Mouse (Mus musculus) testis, adult 2 months (tissue): ENCODE data around the gene Mmel1. TPM values are rescaled to one million over a fixed set of nuclear protein-coding genes. Genes with fewer than 3 reads are reported as not detected.

ENCODE experiments used
- H3K27ac ChIP-seq: fragments of 200-500 bp; 2 replicates; pipeline ENCODE4 v1.5.1; 2012; ENCODE audit warnings: low read depth, low read length; ENCODE audit not compliant: control insufficient read depth, insufficient read depth
- H3K27me3 ChIP-seq: fragments of 200-500 bp; 2 replicates; pipeline ENCODE4 v1.6.1; 2012; ENCODE audit warnings: mild to moderate bottlenecking, low read length, moderate library complexity; ENCODE audit not compliant: control insufficient read depth, insufficient read depth
- H3K36me3 ChIP-seq: fragments of 200-500 bp; 2 replicates; pipeline ENCODE4 v1.6.1; 2012; ENCODE audit warnings: mild to moderate bottlenecking, low read length; ENCODE audit not compliant: control insufficient read depth, insufficient read depth
- H3K4me1 ChIP-seq: fragments of 200-500 bp; 2 replicates; pipeline ENCODE4 v1.6.1; 2012; ENCODE audit warnings: low read length; ENCODE audit not compliant: control insufficient read depth, insufficient read depth
- H3K4me3 ChIP-seq: fragments of 200-500 bp; 2 replicates; pipeline ENCODE4 v1.5.1; 2012; ENCODE audit warnings: low read depth, mild to moderate bottlenecking, low read length, moderate library complexity, mixed read lengths; ENCODE audit not compliant: control insufficient read depth
- CTCF ChIP-seq: fragments of 200-500 bp; IDR thresholded peaks from 2 replicates; pipeline ENCODE4 v1.5.1; 2012; ENCODE audit warnings: low read depth, mild to moderate bottlenecking, inconsistent platforms, low read length, moderate library complexity; ENCODE audit not compliant: control insufficient read depth, insufficient read depth, insufficient replicate concordance
- POLR2A ChIP-seq: fragments of 200-500 bp; IDR thresholded peaks from 2 replicates; pipeline ENCODE4 v1.6.1; 2012; ENCODE audit warnings: low read depth, mild to moderate bottlenecking, inconsistent platforms, low read length, moderate library complexity; ENCODE audit not compliant: control insufficient read depth
- polyA plus RNA-seq: library from polyadenylated mRNA; depleted of rRNA; stranded (reverse); fragments of >200 nt; gene quantifications from 2 replicates; pipeline ENCODE4 v1.2.3, GENCODE M21; 2012; rRNA removed

The Mmel1 gene
- 111 and 124 TPM in 2 replicates for polyA plus RNA-seq

DNA sequence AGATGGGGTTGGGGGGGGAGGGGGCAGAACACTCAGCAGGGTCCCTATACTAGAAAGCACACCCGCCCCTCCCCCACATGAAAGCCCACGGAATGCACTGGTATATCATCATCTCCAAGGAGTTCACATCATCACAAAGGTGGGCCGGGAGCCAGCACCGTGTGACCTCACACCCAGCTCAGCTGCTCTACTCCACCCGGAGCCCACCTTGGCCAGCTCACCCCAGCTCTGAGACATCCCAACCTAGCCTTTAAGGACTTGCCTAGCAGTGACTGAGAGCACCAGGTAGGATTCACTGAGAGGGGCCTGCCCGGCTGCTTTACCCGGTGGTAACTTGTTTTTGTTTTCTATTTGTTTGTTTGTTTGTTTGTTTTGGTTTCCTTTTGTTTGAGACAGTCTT, at the start of gene Mmel1:
Gene Mmel1, plus strand, starts transcription at position 146 of the 400 bp plus-strand sequence.
- Histone ChIP-seq H3K4me1 (peaks cover 13% of the 10 kb centered on the region), H3K27ac (peak within 1 kb of the TSS; percentile 5), H3K4me3 (peak within 1 kb of the TSS; percentile 88), H3K36me3 (no peaks in the 10 kb centered on the region), H3K27me3 (no peaks in the 10 kb centered on the region)
- TF ChIP-seq POLR2A (peak; percentile 67; the same call in 1 of the 2 replicates), CTCF (no peak)

GRCm38 (mm10) chr4:154825662-154826061, 43.7 kb upstream of the Mmel1 start:
- TF ChIP-seq CTCF (peak; percentile 89), POLR2A (no peak)
- Histone ChIP-seq H3K4me3 (no peak overlapping the region), H3K27me3 (no peaks in the 10 kb centered on the region), H3K27ac (no peak overlapping the region), H3K4me1 (no peaks in the 10 kb centered on the region), H3K36me3 (no peaks in the 10 kb centered on the region)

- no peak for TF ChIP-seq CTCF
- no peak for TF ChIP-seq POLR2A
- Histone ChIP-seq H3K36me3 (no peaks in the 10 kb centered on the region), H3K4me3 (no peak overlapping the region), H3K27ac (no peak overlapping the region), H3K4me1 (no peaks in the 10 kb centered on the region), H3K27me3 (no peaks in the 10 kb centered on the region)
Measured at GRCm38 (mm10) chr4:154826224-154826623, 43.2 kb upstream of the Mmel1 start.

DNA sequence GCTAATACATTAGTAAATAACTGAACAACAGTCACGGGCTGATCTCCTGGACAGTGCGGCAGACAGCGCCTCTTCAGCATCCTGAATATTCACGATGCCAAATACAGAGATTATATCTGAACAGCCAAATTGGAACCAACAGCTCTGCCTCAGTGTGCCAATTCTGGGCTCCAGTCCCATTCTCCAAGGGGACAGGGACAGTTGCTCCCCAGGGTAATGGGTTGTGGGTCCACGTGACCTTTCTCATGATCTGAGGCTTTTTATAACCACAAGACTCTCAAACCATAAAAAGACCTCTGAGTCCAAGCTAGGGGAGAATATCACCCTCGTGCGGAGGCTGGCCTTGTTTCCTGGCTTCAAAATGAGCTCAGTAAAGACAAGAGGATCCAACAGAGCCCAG, 42.2 kb upstream of the Mmel1 start:
- Histone ChIP-seq H3K27me3 (no peaks in the 10 kb centered on the region), H3K4me1 (no peaks in the 10 kb centered on the region), H3K27ac (no peak overlapping the region), H3K36me3 (no peaks in the 10 kb centered on the region), H3K4me3 (no peak overlapping the region)
- TF ChIP-seq POLR2A = no peak
- TF ChIP-seq CTCF = no peak

- H3K27ac ChIP-seq = no peak overlapping the region
- TF ChIP-seq POLR2A = no peak
- TF ChIP-seq CTCF = no peak
- H3K27me3 ChIP-seq = no peaks in the 10 kb centered on the region
- H3K4me1 ChIP-seq = no peaks in the 10 kb centered on the region
- no peaks in the 10 kb centered on the region for H3K36me3 ChIP-seq
- H3K4me3 ChIP-seq = no peak overlapping the region
Measured at GRCm38 (mm10) chr4:154827861-154828610, 41.3 kb upstream of the Mmel1 start.

GRCm38 (mm10) chr4:154831915-154832573, 37.3 kb upstream of the Mmel1 start:
- Histone ChIP-seq H3K27ac (no peak overlapping the region), H3K27me3 (no peaks in the 10 kb centered on the region), H3K4me1 (no peaks in the 10 kb centered on the region), H3K4me3 (no peak overlapping the region), H3K36me3 (no peaks in the 10 kb centered on the region)
- TF ChIP-seq CTCF (no peak), POLR2A (no peak)

DNA sequence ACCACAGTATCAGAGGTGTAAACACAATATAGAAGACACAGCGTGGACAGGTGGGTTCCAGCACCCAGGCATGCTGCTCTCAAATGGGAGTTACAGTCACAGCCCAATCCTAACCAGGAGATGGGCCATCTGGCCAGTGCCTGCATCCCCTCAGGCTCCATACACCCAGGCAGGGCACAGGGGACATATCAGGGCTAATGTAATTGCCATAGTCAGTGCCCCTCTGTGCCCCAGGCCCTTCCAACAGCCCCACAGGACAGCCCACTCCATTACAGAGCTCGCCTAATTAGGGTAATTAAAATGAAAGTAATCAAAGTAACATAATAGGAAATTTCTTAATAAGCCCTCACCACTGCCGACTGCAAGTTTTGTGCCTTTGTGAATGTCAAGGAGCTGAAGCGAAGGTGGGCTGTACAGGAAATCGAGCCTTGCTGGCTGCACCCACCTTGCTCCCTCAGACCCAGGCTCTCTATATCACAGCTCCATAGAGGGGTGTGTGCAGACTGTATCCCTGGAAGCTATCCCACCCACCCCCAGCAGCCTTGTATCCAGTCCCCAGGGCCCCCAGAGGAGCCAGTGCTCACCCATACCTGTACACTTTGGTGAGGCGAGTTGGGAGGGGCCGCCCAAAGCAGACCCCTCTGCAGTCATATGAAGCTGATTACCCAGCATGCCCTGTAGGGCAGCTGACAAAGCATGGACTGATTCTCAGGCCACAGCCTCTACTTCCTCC, 33.0 kb upstream of the Mmel1 start:
- H3K4me1 ChIP-seq = no peaks in the 10 kb centered on the region
- no peaks in the 10 kb centered on the region for H3K36me3 ChIP-seq
- H3K27ac ChIP-seq = no peak overlapping the region
- TF ChIP-seq POLR2A = no peak
- no peak for TF ChIP-seq CTCF
- H3K27me3 ChIP-seq = no peaks in the 10 kb centered on the region
- no peak overlapping the region for H3K4me3 ChIP-seq
